Mouse (Mus musculus) liver, embryonic 12.5 days (tissue): ENCODE results near the gene Dtnb. TPM values are rescaled to one million over a fixed set of nuclear protein-coding genes. Genes with fewer than 3 reads are reported as not detected.

Experiments
- ATAC-seq: fragments of 200-750 bp; cut with Nextera tagmentation; 2 replicates; pipeline ENCODE4 v1.8.0; 2017; ENCODE audit warnings: moderate number of reproducible peaks, mild to moderate bottlenecking, moderate library complexity
- H3K27ac ChIP-seq: fragments of 300-500 bp; sonication (generic); 2 replicates; pipeline ENCODE4 v1.5.1; 2016; ENCODE audit warnings: mild to moderate bottlenecking
- H3K27me3 ChIP-seq: fragments of 300-500 bp; sonication (generic); replicated peaks from 2 replicates; pipeline ENCODE4 v1.6.1; 2016; ENCODE audit warnings: mild to moderate bottlenecking, moderate library complexity
- H3K36me3 ChIP-seq: fragments of 300-500 bp; sonication (generic); 2 replicates; pipeline ENCODE4 v1.6.1; 2016; ENCODE audit warnings: mild to moderate bottlenecking, moderate library complexity
- H3K4me1 ChIP-seq: fragments of 300-500 bp; sonication (generic); 2 replicates; pipeline ENCODE4 v1.6.1; 2016
- H3K4me2 ChIP-seq: fragments of 300-500 bp; sonication (generic); 2 replicates; pipeline ENCODE4 v1.6.1; 2016; ENCODE audit warnings: mild to moderate bottlenecking, moderate library complexity
- H3K4me3 ChIP-seq: fragments of 300-500 bp; sonication (generic); 2 replicates; pipeline ENCODE4 v1.5.1; 2016; ENCODE audit warnings: mild to moderate bottlenecking, moderate library complexity
- H3K9ac ChIP-seq: fragments of 300-500 bp; sonication (generic); 2 replicates; pipeline ENCODE4 v1.6.1; 2016; ENCODE audit warnings: mild to moderate bottlenecking, moderate library complexity
- H3K9me3 ChIP-seq: fragments of 300-500 bp; sonication (generic); replicated peaks from 2 replicates; pipeline ENCODE4 v1.6.1; 2016; ENCODE audit warnings: mild to moderate bottlenecking, moderate library complexity
- WGBS: fragments of 180-500 bp; shearing (Covaris S2); methylation state at CpG from one replicate; pipeline ENCODE4 v1.1.7; 2016; ENCODE audit not compliant: insufficient replicate concordance; 5-methylcytosine and 5-hydroxymethylcytosine counted together
- polyA plus RNA-seq: library from polyadenylated mRNA; unstranded; fragments of >200 nt; fragmentation: Nextera tagmentation; extraction: Ambion mirVana; gene quantifications from 2 replicates; pipeline ENCODE4 v1.2.1, GENCODE M21; 2016

The Dtnb gene
- polyA plus RNA-seq, 1 experiment from 2014 or later, result 22.6 TPM

DNA sequence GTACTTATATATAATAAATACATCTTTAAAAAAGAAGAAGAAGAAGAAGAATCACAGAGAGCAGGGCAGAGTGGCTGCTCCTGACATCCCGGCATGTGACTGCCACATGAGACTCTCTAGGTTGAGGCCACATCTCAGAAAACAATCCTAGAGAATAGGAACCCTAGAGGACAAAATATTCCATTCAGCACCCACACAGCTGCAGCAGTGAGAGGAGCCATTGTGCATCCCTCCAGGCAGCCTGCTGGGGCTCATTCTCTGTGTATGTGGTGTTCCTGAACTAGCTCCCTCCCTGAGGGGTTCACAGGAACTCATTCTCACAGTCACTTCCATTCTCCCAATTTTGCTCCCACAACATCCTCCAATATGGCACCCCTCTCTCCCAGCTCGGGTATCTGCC, 198.4 kb downstream of the Dtnb start:
- Histone ChIP-seq H3K36me3 (0 out of 2 replicates have a peak, but pooled peaks cover 2% of the 10 kb centered on the region), H3K4me1 (peaks cover 9% of the 10 kb centered on the region), H3K4me3 (no peak overlapping the region), H3K27me3 (no peaks in the 10 kb centered on the region), H3K27ac (no peak overlapping the region), H3K4me2 (no peak overlapping the region), H3K9me3 (no peaks in the 10 kb centered on the region), H3K9ac (no peak overlapping the region)
- 65% methylated on average over 2 of the region's 2 CpGs for WGBS
- no peak for ATAC-seq

DNA sequence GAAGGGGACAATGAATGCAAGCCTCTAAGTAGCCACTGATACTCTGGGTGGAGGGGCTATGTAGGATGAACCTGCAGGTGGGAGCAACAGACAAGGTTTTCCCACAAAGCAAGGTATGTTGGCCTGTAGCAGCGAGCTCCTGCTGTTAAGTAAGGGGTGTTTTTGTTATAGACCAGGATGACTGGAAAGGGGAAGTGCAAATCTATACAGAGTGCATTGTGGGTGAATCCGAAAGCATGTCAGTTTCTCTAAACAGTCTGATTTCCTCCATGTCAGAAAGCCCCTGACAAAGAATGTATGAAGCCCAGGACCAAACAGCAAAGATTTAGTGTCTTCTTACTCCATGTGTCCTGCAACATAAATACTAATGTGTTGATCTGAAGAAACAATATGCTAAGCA, 198.9 kb downstream of the Dtnb start:
- H3K36me3 ChIP-seq, result 0 out of 2 replicates have a peak, but pooled peaks cover 2% of the 10 kb centered on the region
- H3K4me3 ChIP-seq, result no peak overlapping the region
- no peaks in the 10 kb centered on the region for H3K27me3 ChIP-seq
- no peak overlapping the region for H3K9ac ChIP-seq
- no peak overlapping the region for H3K27ac ChIP-seq
- H3K9me3 ChIP-seq, result no peaks in the 10 kb centered on the region
- no peak overlapping the region for H3K4me2 ChIP-seq
- H3K4me1 ChIP-seq, result peaks cover 9% of the 10 kb centered on the region
- WGBS, result 63% methylated on average over 2 of the region's 2 CpGs
- ATAC-seq, result no peak

DNA sequence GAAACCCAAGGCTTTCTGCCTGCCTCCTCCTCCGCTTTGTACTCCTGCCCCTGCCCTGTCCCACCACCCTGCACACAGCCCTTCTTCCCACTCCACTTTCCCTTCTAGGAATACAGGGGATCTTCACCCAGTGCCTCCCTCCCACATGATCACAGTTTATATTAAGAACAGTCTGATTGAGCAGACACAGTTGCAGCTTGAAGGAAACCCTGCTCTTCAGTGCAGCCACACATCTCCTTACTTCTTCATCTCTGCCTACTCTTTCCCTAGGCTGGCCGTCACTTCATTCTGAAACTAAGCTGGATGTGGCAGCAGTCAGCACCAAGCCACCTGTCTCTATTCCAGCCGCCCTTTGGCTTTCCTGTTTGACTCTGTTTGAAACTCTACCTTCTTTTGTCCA, 201.5 kb downstream of the Dtnb start:
- Histone ChIP-seq H3K27me3 (no peaks in the 10 kb centered on the region), H3K27ac (no peak overlapping the region), H3K36me3 (0 out of 2 replicates have a peak, but pooled peaks cover 2% of the 10 kb centered on the region), H3K4me2 (no peak overlapping the region), H3K4me3 (no peak overlapping the region), H3K9ac (no peak overlapping the region), H3K4me1 (peaks cover 18% of the 10 kb centered on the region), H3K9me3 (no peaks in the 10 kb centered on the region)
- no peak for ATAC-seq
- WGBS, result 69% methylated on average over 3 of the region's 3 CpGs

DNA sequence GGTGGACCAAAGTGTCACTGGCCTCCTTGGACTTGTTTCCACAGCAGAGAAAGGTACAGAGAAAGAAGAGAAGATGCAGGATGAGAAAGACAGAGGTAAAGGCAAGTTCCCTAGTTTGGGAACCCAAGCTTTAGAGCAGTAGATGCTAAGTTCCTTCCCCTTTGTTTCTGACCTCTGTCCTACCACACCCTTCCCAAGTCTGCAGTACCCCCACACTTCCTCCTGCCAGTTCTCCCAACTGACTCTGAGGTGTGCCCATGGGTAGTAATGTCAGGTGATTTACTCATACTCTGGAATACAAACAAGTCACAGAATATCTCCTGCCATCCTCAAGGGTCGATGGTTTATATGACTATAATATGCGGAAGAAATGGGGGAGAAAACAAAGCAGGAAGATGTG, 203.8 kb downstream of the Dtnb start:
- H3K4me1 ChIP-seq, result peaks cover 35% of the 10 kb centered on the region
- no peak for ATAC-seq
- no peak overlapping the region for H3K4me2 ChIP-seq
- H3K36me3 ChIP-seq, result 0 out of 2 replicates have a peak, but pooled peaks cover 2% of the 10 kb centered on the region
- no peaks in the 10 kb centered on the region for H3K27me3 ChIP-seq
- H3K27ac ChIP-seq, result no peak overlapping the region
- WGBS, result 55% methylated on average over 2 of the region's 2 CpGs
- no peak overlapping the region for H3K9ac ChIP-seq
- H3K4me3 ChIP-seq, result no peak overlapping the region
- H3K9me3 ChIP-seq, result no peaks in the 10 kb centered on the region

DNA sequence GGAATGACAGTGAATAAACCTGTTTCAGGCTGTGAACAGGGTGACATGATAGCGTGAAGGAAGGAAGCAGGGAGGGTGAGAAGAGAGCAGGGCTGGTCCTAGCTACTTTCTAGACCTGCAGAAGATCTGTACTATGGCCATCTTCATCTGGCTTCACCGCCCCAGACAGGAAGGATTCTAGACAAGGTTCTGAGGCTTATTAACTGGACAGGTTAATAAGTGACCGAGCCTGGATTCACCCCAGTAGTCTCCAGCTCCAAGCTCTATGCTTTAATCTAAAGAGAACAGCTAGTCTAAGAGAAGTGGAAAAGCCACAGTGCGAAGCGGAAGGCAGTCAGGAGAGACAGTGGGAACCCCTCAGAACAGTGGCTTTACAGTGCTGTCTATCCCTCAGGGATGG, 205.5 kb downstream of the Dtnb start:
- no peak overlapping the region for H3K9ac ChIP-seq
- H3K9me3 ChIP-seq, result no peaks in the 10 kb centered on the region
- no peak overlapping the region for H3K4me2 ChIP-seq
- H3K36me3 ChIP-seq, result 0 out of 2 replicates have a peak, but pooled peaks cover 2% of the 10 kb centered on the region
- WGBS, result 68% methylated on average over 5 of the region's 5 CpGs
- ATAC-seq, result no peak
- H3K27me3 ChIP-seq, result no peaks in the 10 kb centered on the region
- H3K27ac ChIP-seq, result 0 out of 2 replicates have a peak overlapping the region, but pooled peaks have one; percentile 25
- peaks cover 40% of the 10 kb centered on the region for H3K4me1 ChIP-seq
- H3K4me3 ChIP-seq, result no peak overlapping the region

DNA sequence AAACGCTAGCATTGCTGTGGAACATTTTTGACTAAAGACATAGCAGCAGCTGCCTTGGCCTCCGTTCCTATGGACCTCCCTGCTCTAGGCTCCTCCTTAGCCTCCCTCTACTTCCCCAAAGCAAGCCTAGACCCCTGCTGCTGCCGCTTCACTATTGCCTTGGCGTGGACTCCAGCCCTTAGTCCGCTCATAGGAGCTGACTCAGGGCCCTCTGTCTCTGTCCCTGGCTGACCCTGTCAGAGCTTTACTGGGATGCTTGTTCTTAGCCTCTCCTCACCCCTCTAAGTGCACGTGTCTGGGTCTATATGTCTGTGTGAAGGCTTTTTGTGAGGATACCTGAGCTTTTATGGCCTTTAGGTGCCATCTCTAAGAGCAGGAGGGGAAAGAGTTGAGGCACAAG, 206.1 kb downstream of the Dtnb start:
- Histone ChIP-seq H3K27me3 (no peaks in the 10 kb centered on the region), H3K36me3 (0 out of 2 replicates have a peak, but pooled peaks cover 2% of the 10 kb centered on the region), H3K9me3 (no peaks in the 10 kb centered on the region), H3K4me1 (peaks cover 40% of the 10 kb centered on the region), H3K4me2 (no peak overlapping the region), H3K9ac (no peak overlapping the region), H3K4me3 (no peak overlapping the region), H3K27ac (no peak overlapping the region)
- no peak for ATAC-seq
- 46% methylated on average over 6 of the region's 6 CpGs for WGBS

DNA sequence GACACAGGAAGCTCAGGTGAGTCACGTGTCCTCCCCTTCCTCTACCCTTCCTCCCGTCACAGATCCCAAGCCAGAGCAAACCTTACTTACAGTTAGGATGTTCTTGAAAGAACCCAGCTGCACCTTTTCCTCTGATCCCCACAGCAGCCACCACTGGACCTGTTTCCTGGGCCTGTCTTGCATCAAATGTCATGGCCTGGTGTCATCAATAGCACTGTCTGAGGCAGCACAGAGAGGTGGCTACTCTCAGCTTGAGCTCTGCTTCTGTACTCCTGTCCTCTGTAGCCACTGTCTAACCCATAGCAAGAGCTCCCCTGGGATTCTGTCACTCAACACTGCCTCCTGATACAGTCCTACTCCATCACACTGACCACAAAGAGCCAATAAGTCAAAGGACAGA, 207.5 kb downstream of the Dtnb start:
- Histone ChIP-seq H3K4me2 (no peak overlapping the region), H3K36me3 (0 out of 2 replicates have a peak, but pooled peaks cover under 1% of the 10 kb centered on the region), H3K9me3 (no peaks in the 10 kb centered on the region), H3K27ac (no peak overlapping the region), H3K27me3 (no peaks in the 10 kb centered on the region), H3K9ac (no peak overlapping the region), H3K4me3 (no peak overlapping the region), H3K4me1 (peaks cover 35% of the 10 kb centered on the region)
- 74% methylated on average over 2 of the region's 2 CpGs for WGBS
- ATAC-seq, result no peak

DNA sequence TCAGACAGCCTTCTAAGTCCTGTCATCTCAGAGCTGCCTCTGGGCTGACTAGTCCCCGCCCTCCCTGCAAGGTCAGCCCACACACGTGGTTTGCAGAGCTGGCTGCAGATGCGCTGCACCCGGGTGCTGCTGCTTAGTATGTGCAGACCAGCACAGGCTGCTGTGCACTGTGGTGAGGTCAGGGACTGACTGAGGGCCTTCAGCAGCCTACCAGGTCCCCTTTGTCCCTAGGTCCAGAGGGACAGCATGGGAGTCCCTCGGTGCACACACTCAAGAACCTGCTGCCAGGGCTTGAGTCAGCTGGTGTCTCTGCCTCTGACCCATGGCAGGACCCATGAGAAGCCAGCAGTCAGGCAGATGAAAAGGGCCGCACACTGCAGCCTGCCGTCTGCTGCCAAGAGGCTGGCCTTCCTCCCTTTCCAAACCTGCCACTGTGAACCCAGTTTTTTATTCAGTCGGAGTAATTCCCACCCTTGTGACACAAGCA, 208.3 kb downstream of the Dtnb start:
- Histone ChIP-seq H3K4me1 (peaks cover 31% of the 10 kb centered on the region), H3K27me3 (no peaks in the 10 kb centered on the region), H3K27ac (peak overlapping the region; percentile 75), H3K4me3 (no peak overlapping the region), H3K4me2 (no peak overlapping the region), H3K36me3 (no peaks in the 10 kb centered on the region), H3K9me3 (no peaks in the 10 kb centered on the region), H3K9ac (no peak overlapping the region)
- 18% methylated on average over 8 of the region's 8 CpGs for WGBS
- ATAC-seq, result peak; percentile 67

DNA sequence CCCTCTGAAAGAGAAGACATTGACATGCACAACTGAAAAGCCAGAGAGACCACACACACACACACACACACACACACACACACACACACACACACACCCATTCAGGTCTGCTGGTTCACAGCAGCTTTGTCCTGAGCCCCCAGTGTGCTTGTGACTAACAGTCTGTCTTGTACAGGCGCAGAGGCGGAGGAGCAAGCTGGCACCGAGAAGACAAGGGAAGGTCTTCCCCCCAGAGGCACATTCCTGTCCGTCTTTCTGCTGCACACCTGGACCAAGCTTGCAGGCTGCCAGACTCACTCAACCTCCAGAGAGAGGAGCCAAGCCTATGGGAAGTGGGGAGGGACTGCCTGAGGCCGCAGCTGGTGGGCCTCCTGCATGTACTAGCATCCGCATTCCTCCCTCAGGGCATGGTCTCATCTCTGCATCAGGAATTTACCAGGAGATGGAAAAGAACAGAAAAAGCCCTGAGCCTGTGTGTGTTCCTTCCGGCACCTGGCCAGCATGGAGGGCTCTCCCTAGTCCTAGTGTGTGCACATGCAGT, 208.8 kb downstream of the Dtnb start:
- peaks cover 31% of the 10 kb centered on the region for H3K4me1 ChIP-seq
- no peaks in the 10 kb centered on the region for H3K36me3 ChIP-seq
- peak; percentile 23 for ATAC-seq
- H3K4me2 ChIP-seq, result peak overlapping the region; percentile 21
- 44% methylated on average over 7 of the region's 7 CpGs for WGBS
- H3K27ac ChIP-seq, result peak overlapping the region; percentile 75
- no peaks in the 10 kb centered on the region for H3K9me3 ChIP-seq
- H3K27me3 ChIP-seq, result no peaks in the 10 kb centered on the region
- H3K9ac ChIP-seq, result no peak overlapping the region
- H3K4me3 ChIP-seq, result no peak overlapping the region

DNA sequence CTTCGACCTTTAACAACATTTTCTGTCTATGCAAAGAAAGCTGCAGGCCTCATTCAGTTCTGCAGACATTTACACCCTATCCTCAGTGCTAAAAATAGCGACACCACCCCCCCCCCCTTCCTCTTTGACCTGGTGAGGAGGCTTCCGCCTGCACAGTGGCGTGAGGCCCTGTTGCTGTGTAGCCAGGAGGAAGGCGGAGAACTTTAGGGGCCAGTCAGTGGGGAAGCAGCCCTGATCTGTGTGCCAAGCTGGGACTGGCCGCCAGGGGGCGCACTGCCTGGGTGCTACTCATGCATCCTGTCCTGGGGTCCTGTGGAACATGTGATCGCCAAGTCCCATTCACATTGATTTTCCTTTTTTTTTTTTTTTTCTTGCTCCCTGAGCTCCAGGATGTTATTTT, 209.3 kb downstream of the Dtnb start:
- peak overlapping the region; percentile 75 for H3K27ac ChIP-seq
- ATAC-seq, result peak; percentile 78
- H3K4me2 ChIP-seq, result peak overlapping the region; percentile 21
- no peaks in the 10 kb centered on the region for H3K9me3 ChIP-seq
- no peaks in the 10 kb centered on the region for H3K36me3 ChIP-seq
- H3K4me1 ChIP-seq, result peaks cover 31% of the 10 kb centered on the region
- H3K4me3 ChIP-seq, result no peak overlapping the region
- no peaks in the 10 kb centered on the region for H3K27me3 ChIP-seq
- 3% methylated on average over 8 of the region's 8 CpGs for WGBS
- no peak overlapping the region for H3K9ac ChIP-seq

DNA sequence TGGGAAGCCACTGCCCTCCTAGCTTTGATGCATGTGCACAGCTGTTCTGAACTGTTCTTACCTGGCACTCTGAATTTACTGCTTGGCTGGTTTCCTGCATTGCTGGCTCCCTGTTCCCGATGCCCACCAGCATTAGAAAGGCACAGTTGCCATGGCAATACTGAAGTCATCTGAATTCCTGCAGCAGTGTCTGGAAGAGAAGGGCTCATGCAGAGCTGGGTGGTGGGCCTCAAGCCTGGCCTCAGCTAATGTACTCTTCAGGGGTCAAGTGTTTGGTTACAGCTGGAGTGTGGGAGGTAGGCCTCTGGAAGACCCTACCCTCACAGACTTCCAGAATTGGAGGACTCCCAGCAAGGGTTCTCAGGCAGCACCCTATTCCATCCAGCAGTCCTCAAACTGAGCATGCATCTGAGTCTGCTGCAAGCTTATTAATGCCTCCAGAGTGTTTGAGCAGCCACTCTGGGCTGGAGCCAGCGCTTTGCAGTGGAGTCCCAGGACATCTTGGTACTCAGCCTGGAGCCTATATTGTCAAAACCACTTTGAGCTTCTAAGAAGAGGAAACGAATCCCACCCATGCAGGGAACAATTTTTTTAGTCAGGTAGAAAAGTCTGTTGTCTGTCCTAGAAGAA, 211.1 kb downstream of the Dtnb start:
- Histone ChIP-seq H3K4me1 (peaks cover 25% of the 10 kb centered on the region), H3K9me3 (no peaks in the 10 kb centered on the region), H3K4me2 (no peak overlapping the region), H3K4me3 (no peak overlapping the region), H3K36me3 (no peaks in the 10 kb centered on the region), H3K9ac (no peak overlapping the region), H3K27ac (no peak overlapping the region), H3K27me3 (no peaks in the 10 kb centered on the region; the same call in 1 of the 2 replicates)
- WGBS, result 58% methylated on average over 3 of the region's 3 CpGs
- no peak for ATAC-seq

DNA sequence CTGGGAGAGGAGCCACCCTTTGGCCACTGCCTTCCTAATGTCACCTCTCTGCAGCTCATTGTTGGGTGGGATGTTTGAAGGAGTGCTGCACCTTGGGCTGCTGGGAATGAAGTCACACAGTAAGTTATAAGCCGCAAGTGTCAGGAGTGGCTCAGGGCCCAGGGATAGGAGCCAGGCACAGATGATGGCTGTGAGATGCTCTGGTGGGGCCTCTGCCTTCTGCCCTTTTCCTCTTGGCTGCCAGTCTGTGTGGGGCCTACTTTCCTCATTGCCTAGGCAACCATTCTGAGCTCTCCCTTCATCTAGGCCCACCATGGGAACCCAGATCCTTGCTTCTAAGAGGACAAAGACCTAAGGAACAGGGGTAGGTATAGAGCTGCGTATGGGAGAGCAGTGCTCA, 212.1 kb downstream of the Dtnb start:
- no peaks in the 10 kb centered on the region for H3K36me3 ChIP-seq
- H3K4me1 ChIP-seq, result peaks cover 22% of the 10 kb centered on the region
- no peak overlapping the region for H3K4me2 ChIP-seq
- no peak overlapping the region for H3K4me3 ChIP-seq
- peaks cover under 1% of the 10 kb centered on the region for H3K27me3 ChIP-seq
- no peak for ATAC-seq
- no peak overlapping the region for H3K27ac ChIP-seq
- H3K9ac ChIP-seq, result no peak overlapping the region
- WGBS, result 77% methylated on average over 2 of the region's 2 CpGs
- H3K9me3 ChIP-seq, result no peaks in the 10 kb centered on the region
